Mouse (Mus musculus): ENCODE data around the gene Akap6.

The Akap6 gene

DNA sequence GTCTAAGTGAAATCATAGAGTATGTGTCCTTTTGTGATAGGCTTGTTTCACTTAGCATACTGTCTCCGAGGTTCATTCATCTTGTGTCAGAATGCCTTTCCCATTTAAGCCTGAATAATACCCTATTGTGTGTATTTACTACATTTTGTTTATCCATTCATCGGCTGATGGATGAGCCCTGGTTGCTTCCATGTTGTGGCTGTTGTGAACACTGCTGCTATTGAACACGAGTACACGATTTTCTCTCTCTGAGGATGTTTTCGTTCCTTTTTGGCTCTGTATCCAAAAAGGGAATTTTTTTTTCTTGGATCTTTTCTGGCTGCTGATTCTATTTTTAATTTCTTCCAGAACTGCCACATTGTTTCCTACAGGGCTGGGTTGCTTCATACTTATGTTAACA is 81.0 kb downstream of the Akap6 start:
- Histone ChIP-seq H3K36me3 (ENCODE audit: insufficient read depth, low read length) (no peaks in the 10 kb centered on the region), H3K4me1 (replicated peaks; ENCODE audit: low read depth, low read length) (peaks cover 6% of the 10 kb centered on the region), H3K27me3 (ENCODE audit: insufficient read depth, low read length) (no peaks in the 10 kb centered on the region), H3K9me3 (ENCODE audit: low read length) (no peaks in the 10 kb centered on the region), H3K4me3 (replicated peaks; ENCODE audit: low read length) (no peak overlapping the region)
- no peak for TF ChIP-seq CTCF (conservative IDR thresholded peaks at IDR 0.05; ENCODE audit: low read length)

DNA sequence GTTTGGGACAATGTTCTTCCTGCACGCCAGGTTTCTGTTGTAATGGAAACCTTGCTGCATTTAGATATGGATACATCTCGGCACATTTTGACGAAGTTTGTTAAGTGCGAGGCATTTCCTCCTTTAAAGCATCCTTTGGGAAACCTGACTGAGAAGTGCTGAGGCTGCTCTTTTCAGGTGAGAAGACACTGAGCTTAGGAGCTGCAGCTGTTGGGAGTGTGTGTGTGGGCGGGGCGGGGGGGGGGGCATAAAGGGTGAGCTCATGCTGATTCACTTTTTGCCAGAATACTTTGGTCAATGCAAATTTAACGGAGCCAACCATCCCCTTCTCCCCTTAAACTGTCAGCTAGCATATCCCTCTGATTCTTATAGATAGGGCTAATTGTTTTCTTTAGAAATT is 81.9 kb downstream of the Akap6 start:
- H3K27me3 ChIP-seq (ENCODE audit: insufficient read depth, low read length): no peaks in the 10 kb centered on the region
- H3K36me3 ChIP-seq (ENCODE audit: insufficient read depth, low read length): no peaks in the 10 kb centered on the region
- H3K9me3 ChIP-seq (ENCODE audit: low read length): no peaks in the 10 kb centered on the region
- TF ChIP-seq CTCF (conservative IDR thresholded peaks at IDR 0.05; ENCODE audit: low read length): no peak
- TF ChIP-seq POU5F1 (IDR thresholded peaks at IDR 0.05; ENCODE audit: borderline replicate concordance, low read length): no peak
- no peak for TF ChIP-seq NANOG (IDR thresholded peaks at IDR 0.05; ENCODE audit: borderline replicate concordance, low read length)
- H3K4me3 ChIP-seq (replicated peaks; ENCODE audit: low read length): no peak overlapping the region
- peaks cover 6% of the 10 kb centered on the region for H3K4me1 ChIP-seq (replicated peaks; ENCODE audit: low read depth, low read length)

DNA sequence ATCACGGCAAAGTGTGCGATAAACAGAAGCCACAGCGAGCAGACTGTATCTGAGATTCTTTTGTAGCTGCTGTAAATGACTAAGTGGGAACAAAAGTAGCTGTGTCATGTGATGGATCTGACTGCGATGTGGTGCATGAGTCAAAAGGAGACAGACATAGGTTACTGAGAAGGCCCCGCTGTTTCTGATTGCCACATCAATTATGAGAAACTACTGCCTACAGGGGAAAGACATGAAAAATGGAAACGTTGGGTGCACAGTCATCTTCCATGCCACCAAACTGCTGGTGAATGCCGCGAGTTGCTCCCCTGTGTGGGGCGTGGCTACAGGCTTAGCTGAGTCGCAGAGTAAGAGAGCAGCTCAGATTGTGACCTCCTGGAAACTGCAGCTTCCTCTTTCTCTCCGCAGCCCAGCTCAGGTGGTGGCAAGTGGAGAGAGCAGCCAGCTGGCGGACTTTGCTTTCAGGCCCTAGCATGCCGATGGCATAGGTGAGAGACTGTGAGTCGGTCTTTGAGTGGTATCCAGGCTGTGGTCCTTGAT is 83.8 kb downstream of the Akap6 start:
- no peaks in the 10 kb centered on the region for H3K36me3 ChIP-seq (ENCODE audit: insufficient read depth, low read length)
- peaks cover 6% of the 10 kb centered on the region for H3K4me1 ChIP-seq (replicated peaks; ENCODE audit: low read depth, low read length)
- H3K4me3 ChIP-seq (replicated peaks; ENCODE audit: low read length): no peak overlapping the region
- no peaks in the 10 kb centered on the region for H3K27me3 ChIP-seq (ENCODE audit: insufficient read depth, low read length)
- H3K9me3 ChIP-seq (ENCODE audit: low read length): no peaks in the 10 kb centered on the region
- TF ChIP-seq NANOG (IDR thresholded peaks at IDR 0.05; ENCODE audit: borderline replicate concordance, low read length): no peak
- no peak for TF ChIP-seq POU5F1 (IDR thresholded peaks at IDR 0.05; ENCODE audit: borderline replicate concordance, low read length)
- TF ChIP-seq CTCF (conservative IDR thresholded peaks at IDR 0.05; ENCODE audit: low read length): no peak

DNA sequence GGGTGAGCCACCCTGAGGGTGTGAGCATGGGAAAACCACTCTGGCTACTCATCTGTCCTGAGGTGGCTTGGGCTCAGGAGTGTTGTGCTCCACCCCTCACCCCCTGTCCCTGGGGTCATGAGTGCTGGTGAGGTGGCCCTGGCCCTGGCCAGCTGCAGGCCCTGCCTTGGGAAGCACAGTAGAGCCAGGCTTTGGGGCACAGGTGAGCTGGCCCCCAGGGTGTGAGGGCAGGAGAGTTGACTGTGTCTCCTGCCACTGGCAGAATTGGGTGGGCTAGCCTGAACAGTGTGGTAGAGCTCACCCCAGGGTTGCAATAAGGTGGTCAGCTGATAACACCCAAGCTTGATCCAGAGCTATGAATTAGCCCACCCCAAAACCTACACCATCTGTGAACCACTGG is 86.0 kb downstream of the Akap6 start:
- Histone ChIP-seq H3K36me3 (ENCODE audit: insufficient read depth, low read length) (no peaks in the 10 kb centered on the region), H3K4me3 (replicated peaks; ENCODE audit: low read length) (no peak overlapping the region), H3K9me3 (ENCODE audit: low read length) (no peaks in the 10 kb centered on the region), H3K27me3 (ENCODE audit: insufficient read depth, low read length) (0 out of 2 replicates have a peak, but pooled peaks cover 7% of the 10 kb centered on the region), H3K4me1 (replicated peaks; ENCODE audit: low read depth, low read length) (peaks cover 9% of the 10 kb centered on the region)
- TF ChIP-seq CTCF (conservative IDR thresholded peaks at IDR 0.05; ENCODE audit: low read length) (no peak), NANOG (IDR thresholded peaks at IDR 0.05; ENCODE audit: borderline replicate concordance, low read length) (no peak), POU5F1 (IDR thresholded peaks at IDR 0.05; ENCODE audit: borderline replicate concordance, low read length) (no peak)

DNA sequence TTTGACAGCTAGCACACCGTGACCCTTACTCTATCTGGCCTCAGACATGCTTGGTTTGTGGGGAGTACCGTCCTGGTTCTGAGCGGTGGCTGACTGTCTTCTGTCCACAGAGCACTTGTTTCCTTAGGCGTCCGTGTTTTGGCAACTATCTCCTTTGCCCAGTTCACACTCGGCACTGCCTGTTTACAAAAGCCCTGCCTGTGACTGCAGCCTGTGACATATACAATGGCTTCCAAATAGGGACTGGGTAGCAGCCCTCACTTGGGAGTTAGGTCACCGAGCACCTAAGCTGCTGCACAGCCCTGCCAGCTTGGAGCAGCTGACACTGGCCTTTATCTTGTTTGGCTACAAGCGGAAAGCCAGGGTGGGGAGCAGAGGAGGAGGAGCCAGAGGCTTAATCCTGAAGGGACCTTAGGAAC is 91.2 kb downstream of the Akap6 start:
- Histone ChIP-seq H3K9me3 (ENCODE audit: low read length) (no peaks in the 10 kb centered on the region), H3K4me3 (replicated peaks; ENCODE audit: low read length) (0 out of 2 replicates have a peak overlapping the region, but pooled peaks have one; percentile 17), H3K4me1 (replicated peaks; ENCODE audit: low read depth, low read length) (peaks cover 10% of the 10 kb centered on the region), H3K27me3 (ENCODE audit: insufficient read depth, low read length) (peaks cover 10% of the 10 kb centered on the region), H3K36me3 (ENCODE audit: insufficient read depth, low read length) (no peaks in the 10 kb centered on the region)
- TF ChIP-seq NANOG (IDR thresholded peaks at IDR 0.05; ENCODE audit: borderline replicate concordance, low read length): no peak
- TF ChIP-seq POU5F1 (IDR thresholded peaks at IDR 0.05; ENCODE audit: borderline replicate concordance, low read length): no peak
- TF ChIP-seq CTCF (conservative IDR thresholded peaks at IDR 0.05; ENCODE audit: low read length): no peak

DNA sequence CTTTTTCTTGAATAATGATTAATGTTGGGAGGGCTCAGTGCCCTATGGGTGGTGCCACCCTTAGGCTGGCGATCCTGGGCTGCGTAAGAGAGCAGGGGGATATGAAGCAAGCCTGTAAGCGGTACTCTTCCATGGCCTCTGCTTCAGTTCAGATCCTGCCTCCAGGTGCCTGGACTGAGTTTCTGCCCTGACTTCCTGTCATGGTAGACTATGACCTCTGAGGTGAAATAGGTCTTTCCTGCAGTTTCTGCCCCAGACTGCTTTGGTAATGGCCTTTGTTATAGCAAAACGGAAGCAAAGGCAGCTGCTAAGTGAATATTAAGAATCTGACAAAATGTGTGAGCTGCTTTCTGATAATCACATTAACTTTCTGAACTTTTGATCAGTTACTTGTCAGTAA is 94.9 kb downstream of the Akap6 start:
- Histone ChIP-seq H3K9me3 (ENCODE audit: low read length) (no peaks in the 10 kb centered on the region), H3K27me3 (ENCODE audit: insufficient read depth, low read length) (peaks cover 7% of the 10 kb centered on the region), H3K36me3 (ENCODE audit: insufficient read depth, low read length) (no peaks in the 10 kb centered on the region), H3K4me1 (replicated peaks; ENCODE audit: low read depth, low read length) (peaks cover 10% of the 10 kb centered on the region), H3K4me3 (replicated peaks; ENCODE audit: low read length) (no peak overlapping the region)
- TF ChIP-seq POU5F1 (IDR thresholded peaks at IDR 0.05; ENCODE audit: borderline replicate concordance, low read length): no peak
- no peak for TF ChIP-seq NANOG (IDR thresholded peaks at IDR 0.05; ENCODE audit: borderline replicate concordance, low read length)
- no peak for TF ChIP-seq CTCF (conservative IDR thresholded peaks at IDR 0.05; ENCODE audit: low read length)

DNA sequence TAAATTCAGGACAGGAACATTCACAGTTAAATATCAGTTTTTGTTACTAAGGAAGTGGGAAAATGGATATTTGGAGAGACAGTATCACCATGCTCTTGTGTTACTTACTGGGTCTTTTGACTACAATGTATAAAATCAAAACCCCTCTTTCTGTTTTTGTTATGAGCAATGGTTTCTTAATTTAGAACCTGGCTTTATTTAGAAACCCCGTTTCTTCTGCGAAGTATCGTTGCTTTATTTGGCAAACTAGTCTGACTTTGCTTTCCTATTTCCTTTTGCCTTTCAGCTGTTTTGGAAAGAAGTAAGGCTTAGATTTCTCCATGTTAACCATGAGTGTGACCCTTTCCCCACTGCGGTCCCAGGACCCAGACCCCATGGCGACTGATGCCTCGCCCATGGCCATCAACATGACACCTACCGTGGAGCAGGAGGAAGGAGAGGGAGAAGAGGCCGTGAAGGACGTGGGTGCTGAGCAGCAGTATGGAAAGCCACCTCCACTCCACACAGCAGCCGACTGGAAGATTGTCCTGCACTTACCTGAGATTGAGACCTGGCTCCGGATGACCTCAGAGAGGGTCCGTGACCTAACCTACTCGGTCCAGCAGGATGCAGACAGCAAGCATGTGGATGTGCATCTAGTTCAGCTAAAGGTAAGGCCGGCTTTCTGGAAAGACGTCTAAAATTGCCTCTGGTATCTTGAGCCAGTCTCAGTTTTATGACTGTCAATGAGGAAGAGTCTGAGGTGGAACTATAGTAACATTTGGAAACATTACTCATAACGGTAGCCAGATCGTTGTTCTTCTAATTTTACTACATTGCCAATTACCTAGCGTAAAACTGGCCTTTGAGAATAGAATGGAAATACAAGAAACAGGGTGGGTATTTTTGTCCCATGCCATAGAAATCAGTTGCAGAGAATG is 96.6 kb downstream of the Akap6 start:
- Histone ChIP-seq H3K4me3 (replicated peaks; ENCODE audit: low read length) (no peak overlapping the region), H3K4me1 (replicated peaks; ENCODE audit: low read depth, low read length) (peaks cover 2% of the 10 kb centered on the region; the same call in 1 of the 2 replicates), H3K9me3 (ENCODE audit: low read length) (no peaks in the 10 kb centered on the region), H3K36me3 (ENCODE audit: insufficient read depth, low read length) (no peaks in the 10 kb centered on the region), H3K27me3 (ENCODE audit: insufficient read depth, low read length) (peaks cover 2% of the 10 kb centered on the region)
- TF ChIP-seq CTCF (conservative IDR thresholded peaks at IDR 0.05; ENCODE audit: low read length) (no peak), POU5F1 (IDR thresholded peaks at IDR 0.05; ENCODE audit: borderline replicate concordance, low read length) (no peak), NANOG (IDR thresholded peaks at IDR 0.05; ENCODE audit: borderline replicate concordance, low read length) (no peak)

DNA sequence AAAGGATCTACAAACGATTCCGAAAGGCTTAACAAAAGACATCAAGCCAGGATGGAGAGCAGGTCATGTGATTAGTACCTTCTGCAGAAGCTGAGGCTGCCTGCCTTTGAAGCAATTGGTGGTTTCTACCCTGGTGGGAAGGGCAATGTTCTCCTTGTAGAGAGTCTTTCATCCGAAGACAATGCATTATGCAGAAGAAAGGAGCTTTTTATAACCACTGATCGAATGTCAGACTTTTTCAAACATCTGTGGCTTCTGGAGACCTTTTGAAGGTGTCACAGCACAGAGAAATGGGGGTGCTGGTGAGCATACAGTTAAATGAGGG is 97.2 kb downstream of the Akap6 start:
- H3K9me3 ChIP-seq (ENCODE audit: low read length): no peaks in the 10 kb centered on the region

More for the DNA sequence above, 97.2 kb downstream of the Akap6 start:
- no peak overlapping the region for H3K4me3 ChIP-seq (replicated peaks; ENCODE audit: low read length)
- H3K36me3 ChIP-seq (ENCODE audit: insufficient read depth, low read length): no peaks in the 10 kb centered on the region
- TF ChIP-seq CTCF (conservative IDR thresholded peaks at IDR 0.05; ENCODE audit: low read length) (no peak), NANOG (IDR thresholded peaks at IDR 0.05; ENCODE audit: borderline replicate concordance, low read length) (no peak), POU5F1 (IDR thresholded peaks at IDR 0.05; ENCODE audit: borderline replicate concordance, low read length) (no peak)
- no peaks in the 10 kb centered on the region for H3K4me1 ChIP-seq (replicated peaks; ENCODE audit: low read depth, low read length)
- H3K27me3 ChIP-seq (ENCODE audit: insufficient read depth, low read length): peaks cover 2% of the 10 kb centered on the region

All from E14TG2a.4 (cell line).